Mouse (Mus musculus) layer of hippocampus, postnatal 10 days (tissue): ENCODE results near the gene Tgm3. TPM values are rescaled to one million over a fixed set of nuclear protein-coding genes. Genes with fewer than 3 reads are reported as not detected.

ENCODE experiments used
- DNase-seq, 2 experiments: peaks; one replicate each; pipeline ENCODE4 v3.0.0; 2021; ENCODE audit warnings: low spot score in 2 of 2
- long read RNA-seq: library from polyadenylated mRNA; stranded (forward); transcript quantifications from one replicate; pipeline ENCODE4 v2.0.0, GENCODE M21; 2023
- total RNA-seq, 2 experiments: library from RNA; stranded (reverse); gene quantifications; 2 replicates each; pipeline ENCODE4 v1.2.3; 2021

The Tgm3 gene
- total RNA-seq, result 1 to 10 TPM; 1.1 to 1.3 TPM
- long read RNA-seq, result 0 reads

GRCm38 (mm10) chr2:130012026-130012425, at the start of gene Tgm3:
Gene Tgm3, plus strand, starts transcription at chr2:130012349.
- no peak for DNase-seq

- no peak for DNase-seq
These were observed 31.5 kb upstream of the Tgm3 start for GRCm38 (mm10) chr2:129980608-129981007.

GRCm38 (mm10) chr2:129987527-129988045, 24.6 kb upstream of the Tgm3 start:
- no peak for DNase-seq

- DNase-seq, result no peak
These were observed 22.5 kb upstream of the Tgm3 start for GRCm38 (mm10) chr2:129989646-129990045.

GRCm38 (mm10) chr2:129994468-129994867, 17.7 kb upstream of the Tgm3 start:
- no peak for DNase-seq

- peak; percentile 59 to 72 for DNase-seq
These were observed 13.7 kb upstream of the Tgm3 start for GRCm38 (mm10) chr2:129998476-129998875.

- no peak for DNase-seq
These were observed 12.9 kb upstream of the Tgm3 start for GRCm38 (mm10) chr2:129999296-129999695.

- DNase-seq, result no peak
These were observed 11.5 kb upstream of the Tgm3 start for GRCm38 (mm10) chr2:130000601-130001000.

- no peak for DNase-seq
These were observed 8.1 kb upstream of the Tgm3 start for GRCm38 (mm10) chr2:130004046-130004445.

GRCm38 (mm10) chr2:130009371-130009770, 2.8 kb upstream of the Tgm3 start:
- no peak for DNase-seq

- no peak for DNase-seq
These were observed 1.5 kb downstream of the Tgm3 start for GRCm38 (mm10) chr2:130013646-130014045.

- DNase-seq, result no peak
These were observed 3.0 kb downstream of the Tgm3 start for GRCm38 (mm10) chr2:130015196-130015595.

- DNase-seq, result no peak
These were observed 5.9 kb downstream of the Tgm3 start for GRCm38 (mm10) chr2:130018084-130018483.

- DNase-seq, result no peak
These were observed 15.7 kb downstream of the Tgm3 start for GRCm38 (mm10) chr2:130027890-130028289.

- DNase-seq, result no peak
These were observed 17.7 kb downstream of the Tgm3 start for GRCm38 (mm10) chr2:130029826-130030225.

GRCm38 (mm10) chr2:130032661-130033060, 20.5 kb downstream of the Tgm3 start:
- no peak for DNase-seq

- DNase-seq, result no peak
These were observed 24.7 kb downstream of the Tgm3 start for GRCm38 (mm10) chr2:130036846-130037245.

GRCm38 (mm10) chr2:130038971-130039370, 26.8 kb downstream of the Tgm3 start:
- DNase-seq, result no peak

- DNase-seq, result peak in 1 of 2 experiments; percentile 2
These were observed 28.2 kb downstream of the Tgm3 start for GRCm38 (mm10) chr2:130040190-130040886.

- DNase-seq, result no peak
These were observed 31.7 kb downstream of the Tgm3 start for GRCm38 (mm10) chr2:130043835-130044234.

- DNase-seq, result no peak
These were observed 35.8 kb downstream of the Tgm3 start for GRCm38 (mm10) chr2:130047923-130048440.

- no peak for DNase-seq
These were observed 36.6 kb downstream of the Tgm3 start for GRCm38 (mm10) chr2:130048792-130049191.

GRCm38 (mm10) chr2:130058149-130058548, 46.0 kb downstream of the Tgm3 start:
- DNase-seq, result peak in 1 of 2 experiments; percentile 9
